In genomic region chr11:60106543-60107110, GRCm38 (mm10) we compare ENCODE assay signal across 7 mouse cellular contexts. TPM values are rescaled to one million over a fixed set of nuclear protein-coding genes. Genes with fewer than 3 reads are reported as not detected.
A peak's percentile ranks its signal among the peaks of the same experiment; 100 is the strongest.
DNase-seq lines count a peak whose midpoint lies in the region; ATAC-seq lines count a peak whose summit lies in the region.

No protein-coding gene starts in this region.

- peak; percentile 56 for DNase-seq in MEL-GATA-1-ER (ENCODE audit: extremely low read depth, low read depth)
- DNase-seq in adrenal gland, postnatal 36 days: peak; percentile 57 to 67
- peak; percentile 61 for DNase-seq in hindbrain, embryonic 11.5 days (ENCODE audit: low spot score)
- DNase-seq in layer of hippocampus, postnatal 10 days (ENCODE audit: low spot score in 2 of 2): peak; percentile 60 to 69
- peak; percentile 57 for DNase-seq in lung, postnatal 10 days
- DNase-seq in right cerebral cortex, postnatal 36 days (ENCODE audit: low spot score in 2 of 2): peak; percentile 76 to 80

- peaks cover 7% of the 10 kb centered on the region for H3K4me1 ChIP-seq in hindbrain, embryonic 11.5 days (replicated peaks; ENCODE audit: control insufficient read depth, insufficient read depth, low read length)

- ATAC-seq in frontal cortex, adult (ENCODE audit: low TSS enrichment): peak; percentile 72
- ATAC-seq in hindbrain, embryonic 11.5 days (ENCODE audit: low FRiP score): peak; percentile 26; the same call in 1 of the 2 replicates

- 2% methylated on average over 14 of the region's 14 CpGs for WGBS in hindbrain, embryonic 11.5 days

- peak overlapping the region; percentile 100 for H3K9ac ChIP-seq in hindbrain, embryonic 11.5 days (ENCODE audit: low read depth, low read length)

- no peaks in the 10 kb centered on the region for H3K27me3 ChIP-seq in hindbrain, embryonic 11.5 days (ENCODE audit: control insufficient read depth, insufficient read depth, low read length)

- H3K9me3 ChIP-seq in hindbrain, embryonic 11.5 days (ENCODE audit: control insufficient read depth, low read length): no peaks in the 10 kb centered on the region

- H3K4me3 ChIP-seq in hindbrain, embryonic 11.5 days (ENCODE audit: low read depth, low read length): peak overlapping the region; percentile 97

- H3K4me2 ChIP-seq in hindbrain, embryonic 11.5 days (replicated peaks; ENCODE audit: low read depth, low read length): peak overlapping the region; percentile 88

- no peaks in the 10 kb centered on the region for H3K36me3 ChIP-seq in hindbrain, embryonic 11.5 days (ENCODE audit: control insufficient read depth, insufficient read depth, low read length)

- H3K27ac ChIP-seq in hindbrain, embryonic 11.5 days (ENCODE audit: low read depth, low read length): peak overlapping the region; percentile 95

RNA-seq across cellular contexts. Expression of gene Rai1, which starts 1.8 kb away (rescaled TPM):
- total RNA-seq in adrenal gland, postnatal 36 days (2021): 10 to 100 TPM; 43.9 to 46.7 TPM
- polyA plus RNA-seq in hindbrain, embryonic 11.5 days (2014; fragmentation: Nextera tagmentation; extraction: Ambion mirVana): 22.6 and 28.1 TPM in 2 replicates
- 10 to 100 TPM; 70.7 to 83.2 TPM for total RNA-seq in layer of hippocampus, postnatal 10 days (2021)

Comparison
In these comparisons a context has a peak if more than half of its experiments do, and no peak if none do; other contexts are left out.
1. Peak in every context shown above with its lines: DNase-seq, ATAC-seq, H3K4me3 ChIP-seq and H3K27ac ChIP-seq.